Mouse (Mus musculus): Measurements from ENCODE around the gene Acsl4. TPM values are rescaled to one million over a fixed set of nuclear protein-coding genes. Genes with fewer than 3 reads are reported as not detected.
A peak's percentile ranks its signal among the peaks of the same experiment; 100 is the strongest.

The Acsl4 gene
- polyA plus RNA-seq, 1 experiment from 2014 or later = 22.4 TPM

DNA sequence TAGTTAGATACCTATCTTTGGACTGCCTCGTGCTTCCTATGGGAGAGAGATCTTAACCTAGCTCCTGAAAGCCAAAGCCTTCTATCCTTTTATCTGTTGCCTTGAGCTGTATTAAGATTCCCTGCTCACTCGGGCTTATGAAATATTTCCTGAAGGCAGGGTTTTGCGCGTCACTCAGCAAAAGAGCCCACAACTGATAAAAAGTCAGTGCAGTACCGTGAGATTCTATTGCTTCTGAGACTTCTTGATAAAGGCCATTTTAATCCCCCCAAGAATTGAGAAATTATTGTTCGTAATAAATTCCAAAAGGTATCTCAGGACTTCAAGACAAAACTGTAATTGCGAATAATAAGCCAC is 552 bp upstream of the Acsl4 start:
- H3K4me2 ChIP-seq (replicated peaks; ENCODE audit: low read depth, low read length) = peak overlapping the region; percentile 53
- ATAC-seq (ENCODE audit: low FRiP score, low TSS enrichment) = no peak
- no peaks in the 10 kb centered on the region for H3K9me3 ChIP-seq (ENCODE audit: low read length)
- H3K27ac ChIP-seq (ENCODE audit: low read length) = peak overlapping the region; percentile 76
- H3K4me1 ChIP-seq (ENCODE audit: insufficient read depth, low read length) = no peaks in the 10 kb centered on the region
- peak overlapping the region; percentile 53 for H3K4me3 ChIP-seq (ENCODE audit: low read length)
- no peaks in the 10 kb centered on the region for H3K36me3 ChIP-seq (ENCODE audit: insufficient read depth, low read length)
- H3K27me3 ChIP-seq (ENCODE audit: insufficient read depth, low read length) = no peaks in the 10 kb centered on the region; the same call in 1 of the 2 replicates
- H3K9ac ChIP-seq (replicated peaks; ENCODE audit: low read length) = peak overlapping the region; percentile 71
- 43% methylated on average over 7 of the region's 7 CpGs for WGBS

DNA sequence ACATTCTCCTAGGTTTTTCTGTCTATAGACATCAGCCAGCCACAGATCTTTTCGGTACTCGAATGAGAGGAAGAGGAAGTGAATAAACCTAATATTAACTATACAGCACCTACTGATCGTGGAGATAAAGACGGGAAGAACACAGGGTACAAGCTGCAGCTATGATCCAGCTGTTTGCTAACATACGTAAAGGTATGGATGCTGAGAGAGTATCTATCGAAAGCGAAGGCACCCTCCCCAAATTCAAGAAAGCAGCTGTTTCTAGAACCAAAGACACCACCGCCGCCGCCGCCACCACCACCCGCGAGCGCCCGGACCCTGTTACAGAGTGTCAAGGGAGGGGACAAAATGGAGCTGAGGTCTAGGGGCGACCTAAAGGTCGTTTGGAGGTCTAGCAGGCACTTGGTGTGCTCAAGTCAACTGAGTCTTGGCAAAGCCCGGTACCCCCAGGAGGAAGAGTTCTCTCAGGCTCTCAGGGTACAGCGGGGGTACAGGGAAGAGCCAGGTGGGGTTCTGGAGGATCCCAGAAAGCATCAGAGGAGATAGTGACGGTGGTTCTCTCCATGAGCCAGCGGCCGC is 665 bp downstream of the Acsl4 start:
- Histone ChIP-seq H3K27ac (ENCODE audit: low read length) (peak overlapping the region; percentile 51), H3K4me2 (replicated peaks; ENCODE audit: low read depth, low read length) (peak overlapping the region; percentile 47), H3K36me3 (ENCODE audit: insufficient read depth, low read length) (no peaks in the 10 kb centered on the region), H3K27me3 (ENCODE audit: insufficient read depth, low read length) (no peaks in the 10 kb centered on the region; the same call in 1 of the 2 replicates), H3K9ac (replicated peaks; ENCODE audit: low read length) (peak overlapping the region; percentile 69), H3K4me1 (ENCODE audit: insufficient read depth, low read length) (no peaks in the 10 kb centered on the region), H3K9me3 (ENCODE audit: low read length) (no peaks in the 10 kb centered on the region), H3K4me3 (ENCODE audit: low read length) (peak overlapping the region; percentile 53)
- peak; percentile 29 for ATAC-seq (ENCODE audit: low FRiP score, low TSS enrichment)
- 25% methylated on average over 22 of the region's 22 CpGs for WGBS

DNA sequence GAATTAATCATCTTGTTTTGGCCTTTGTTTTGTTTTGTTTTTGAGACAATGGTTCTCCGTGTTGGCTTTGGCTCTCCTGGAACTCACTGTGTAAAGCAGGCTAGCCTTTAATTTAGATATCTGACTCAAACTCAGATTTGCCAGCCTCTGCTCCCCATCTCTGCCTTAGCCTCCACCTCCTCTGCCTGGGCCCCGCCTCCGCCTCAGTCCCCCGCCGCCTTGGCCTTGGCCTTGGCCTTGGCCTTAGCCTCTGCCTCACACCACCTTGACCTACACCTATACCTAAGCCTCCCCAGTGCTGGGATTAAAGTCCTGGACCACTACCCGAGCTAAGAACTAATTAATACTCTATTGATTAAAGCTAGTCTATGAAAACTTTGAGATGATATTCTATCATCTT is 2.2 kb downstream of the Acsl4 start:
- H3K9ac ChIP-seq (replicated peaks; ENCODE audit: low read length) = no peak overlapping the region
- H3K27me3 ChIP-seq (ENCODE audit: insufficient read depth, low read length) = no peaks in the 10 kb centered on the region; the same call in 1 of the 2 replicates
- WGBS = 80% methylated on average over 6 of the region's 6 CpGs
- no peak overlapping the region for H3K4me3 ChIP-seq (ENCODE audit: low read length)
- H3K27ac ChIP-seq (ENCODE audit: low read length) = no peak overlapping the region
- H3K4me2 ChIP-seq (replicated peaks; ENCODE audit: low read depth, low read length) = no peak overlapping the region
- ATAC-seq (ENCODE audit: low FRiP score, low TSS enrichment) = no peak
- no peaks in the 10 kb centered on the region for H3K9me3 ChIP-seq (ENCODE audit: low read length)
- no peaks in the 10 kb centered on the region for H3K36me3 ChIP-seq (ENCODE audit: insufficient read depth, low read length)
- H3K4me1 ChIP-seq (ENCODE audit: insufficient read depth, low read length) = no peaks in the 10 kb centered on the region

DNA sequence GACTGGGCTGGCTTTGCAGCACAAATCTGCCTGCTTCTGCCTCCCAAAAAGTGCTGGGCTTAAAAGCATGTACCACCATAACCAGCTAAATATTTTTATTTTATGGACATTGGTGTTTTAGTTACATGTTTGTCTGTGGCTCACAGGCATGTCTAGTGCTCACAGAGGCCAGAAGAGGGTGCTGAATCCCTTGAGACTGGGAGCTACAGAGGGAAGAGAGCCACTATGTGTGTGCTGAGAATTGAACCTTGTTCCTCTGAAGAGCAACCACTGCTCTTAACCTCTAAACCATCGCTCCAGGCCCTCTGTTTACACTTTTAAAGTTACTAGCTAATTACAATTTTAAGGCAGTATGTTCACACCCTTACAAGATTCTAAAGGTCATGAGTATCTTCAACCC is 2.7 kb downstream of the Acsl4 start:
- H3K27ac ChIP-seq (ENCODE audit: low read length) = no peak overlapping the region
- H3K27me3 ChIP-seq (ENCODE audit: insufficient read depth, low read length) = no peaks in the 10 kb centered on the region; the same call in 1 of the 2 replicates
- WGBS = 78% methylated on average over 1 of the region's 1 CpGs
- H3K4me1 ChIP-seq (ENCODE audit: insufficient read depth, low read length) = no peaks in the 10 kb centered on the region
- H3K4me3 ChIP-seq (ENCODE audit: low read length) = no peak overlapping the region
- ATAC-seq (ENCODE audit: low FRiP score, low TSS enrichment) = no peak
- H3K4me2 ChIP-seq (replicated peaks; ENCODE audit: low read depth, low read length) = no peak overlapping the region
- no peaks in the 10 kb centered on the region for H3K36me3 ChIP-seq (ENCODE audit: insufficient read depth, low read length)
- H3K9ac ChIP-seq (replicated peaks; ENCODE audit: low read length) = no peak overlapping the region
- H3K9me3 ChIP-seq (ENCODE audit: low read length) = no peaks in the 10 kb centered on the region

DNA sequence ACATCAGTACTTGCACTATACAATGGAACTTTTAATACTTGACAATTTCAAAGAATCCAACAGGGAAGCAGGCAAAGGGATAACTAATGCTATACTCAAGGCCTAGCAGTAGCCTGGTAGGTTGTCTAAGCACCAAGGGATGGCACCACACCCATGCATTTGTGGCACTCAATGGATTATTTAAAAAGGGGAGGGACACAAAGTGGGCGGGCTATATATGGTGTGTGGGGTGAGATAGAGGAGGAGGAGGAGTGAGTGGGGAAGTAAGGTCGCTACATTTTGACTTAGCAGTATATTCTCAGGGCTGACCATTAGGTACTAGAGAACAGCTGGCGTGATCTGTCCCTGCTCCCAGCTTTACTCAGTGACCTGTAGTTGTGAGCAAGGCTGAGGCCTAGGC is 5.4 kb downstream of the Acsl4 start:
- WGBS = 80% methylated on average over 3 of the region's 3 CpGs
- Histone ChIP-seq H3K9ac (replicated peaks; ENCODE audit: low read length) (no peak overlapping the region), H3K27ac (ENCODE audit: low read length) (no peak overlapping the region), H3K36me3 (ENCODE audit: insufficient read depth, low read length) (no peaks in the 10 kb centered on the region), H3K27me3 (ENCODE audit: insufficient read depth, low read length) (no peaks in the 10 kb centered on the region; the same call in 1 of the 2 replicates), H3K9me3 (ENCODE audit: low read length) (no peaks in the 10 kb centered on the region), H3K4me2 (replicated peaks; ENCODE audit: low read depth, low read length) (no peak overlapping the region), H3K4me3 (ENCODE audit: low read length) (no peak overlapping the region), H3K4me1 (ENCODE audit: insufficient read depth, low read length) (no peaks in the 10 kb centered on the region)
- ATAC-seq (ENCODE audit: low FRiP score, low TSS enrichment) = no peak

DNA sequence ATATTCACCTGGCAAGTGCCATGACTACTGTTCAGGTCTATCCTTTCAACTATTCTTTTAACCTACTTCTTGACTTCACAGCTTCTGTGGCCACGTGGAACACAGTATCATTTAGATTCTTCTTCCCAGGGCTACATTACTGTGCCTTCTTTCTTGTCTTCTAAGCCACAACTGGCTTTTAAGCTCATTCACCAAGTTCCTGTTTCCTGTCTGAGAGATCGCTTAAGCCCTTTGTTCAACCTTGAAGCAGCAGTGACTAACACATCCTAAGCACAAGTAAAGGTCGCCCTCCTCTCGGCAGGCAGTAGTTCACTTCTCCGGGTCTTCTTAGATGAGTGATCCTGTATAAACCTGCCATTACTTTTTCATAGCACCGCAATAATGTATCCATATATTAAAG is 10.4 kb downstream of the Acsl4 start:
- H3K36me3 ChIP-seq (ENCODE audit: insufficient read depth, low read length) = no peaks in the 10 kb centered on the region
- no peak overlapping the region for H3K4me3 ChIP-seq (ENCODE audit: low read length)
- no peaks in the 10 kb centered on the region for H3K9me3 ChIP-seq (ENCODE audit: low read length)
- ATAC-seq (ENCODE audit: low FRiP score, low TSS enrichment) = no peak
- H3K4me1 ChIP-seq (ENCODE audit: insufficient read depth, low read length) = no peaks in the 10 kb centered on the region
- H3K27me3 ChIP-seq (ENCODE audit: insufficient read depth, low read length) = peaks cover 2% of the 10 kb centered on the region; the same call in 1 of the 2 replicates
- no peak overlapping the region for H3K9ac ChIP-seq (replicated peaks; ENCODE audit: low read length)
- WGBS = 78% methylated on average over 6 of the region's 6 CpGs
- H3K4me2 ChIP-seq (replicated peaks; ENCODE audit: low read depth, low read length) = no peak overlapping the region
- no peak overlapping the region for H3K27ac ChIP-seq (ENCODE audit: low read length)

DNA sequence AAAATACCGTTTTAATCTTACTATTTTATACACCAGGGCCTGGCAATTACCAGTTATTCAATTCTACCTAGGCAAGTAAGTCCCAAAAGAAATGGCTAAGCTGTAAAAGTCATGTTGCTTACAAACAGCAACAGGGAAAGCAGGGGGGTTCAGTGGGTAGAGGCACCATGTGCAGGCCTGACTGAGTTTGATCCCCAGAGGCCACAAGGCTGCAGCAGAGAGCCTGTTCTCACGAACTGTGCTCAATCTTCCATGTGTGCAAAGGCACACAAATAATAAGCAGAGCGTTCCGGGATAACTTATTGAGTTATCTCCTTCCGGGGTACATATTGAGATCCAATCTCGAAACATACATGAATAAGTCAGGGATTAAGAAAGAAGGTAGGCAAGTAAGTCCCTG is 12.3 kb downstream of the Acsl4 start:
- Histone ChIP-seq H3K4me2 (replicated peaks; ENCODE audit: low read depth, low read length) (no peak overlapping the region), H3K27ac (ENCODE audit: low read length) (no peak overlapping the region), H3K9me3 (ENCODE audit: low read length) (no peaks in the 10 kb centered on the region), H3K9ac (replicated peaks; ENCODE audit: low read length) (no peak overlapping the region), H3K4me3 (ENCODE audit: low read length) (no peak overlapping the region), H3K4me1 (ENCODE audit: insufficient read depth, low read length) (no peaks in the 10 kb centered on the region), H3K27me3 (ENCODE audit: insufficient read depth, low read length) (peaks cover 2% of the 10 kb centered on the region; the same call in 1 of the 2 replicates), H3K36me3 (ENCODE audit: insufficient read depth, low read length) (no peaks in the 10 kb centered on the region)
- 79% methylated on average over 6 of the region's 6 CpGs for WGBS
- ATAC-seq (ENCODE audit: low FRiP score, low TSS enrichment) = no peak

DNA sequence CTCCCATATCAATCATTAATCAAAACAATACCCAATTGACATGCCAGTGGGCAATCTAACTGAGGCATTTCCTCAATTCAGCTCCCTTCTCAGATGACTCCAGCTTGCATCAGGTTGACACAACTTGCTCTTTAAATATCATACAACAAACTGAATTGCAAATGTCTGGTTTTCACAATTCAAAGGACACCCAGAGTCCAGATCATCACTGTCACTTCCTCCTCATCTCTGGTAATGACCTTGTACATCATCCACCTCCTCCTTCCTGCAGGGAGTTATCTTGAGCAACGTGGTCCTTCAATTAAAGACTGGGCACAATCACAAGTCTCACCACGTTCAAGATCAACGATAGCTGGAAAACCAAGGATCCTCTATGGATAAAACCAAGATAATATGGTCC is 13.0 kb downstream of the Acsl4 start:
- H3K27me3 ChIP-seq (ENCODE audit: insufficient read depth, low read length) = peaks cover 2% of the 10 kb centered on the region; the same call in 1 of the 2 replicates
- 77% methylated on average over 3 of the region's 3 CpGs for WGBS
- H3K27ac ChIP-seq (ENCODE audit: low read length) = no peak overlapping the region
- ATAC-seq (ENCODE audit: low FRiP score, low TSS enrichment) = no peak
- H3K9ac ChIP-seq (replicated peaks; ENCODE audit: low read length) = no peak overlapping the region
- no peaks in the 10 kb centered on the region for H3K36me3 ChIP-seq (ENCODE audit: insufficient read depth, low read length)
- H3K4me2 ChIP-seq (replicated peaks; ENCODE audit: low read depth, low read length) = no peak overlapping the region
- H3K4me1 ChIP-seq (ENCODE audit: insufficient read depth, low read length) = no peaks in the 10 kb centered on the region
- H3K9me3 ChIP-seq (ENCODE audit: low read length) = no peaks in the 10 kb centered on the region
- no peak overlapping the region for H3K4me3 ChIP-seq (ENCODE audit: low read length)

DNA sequence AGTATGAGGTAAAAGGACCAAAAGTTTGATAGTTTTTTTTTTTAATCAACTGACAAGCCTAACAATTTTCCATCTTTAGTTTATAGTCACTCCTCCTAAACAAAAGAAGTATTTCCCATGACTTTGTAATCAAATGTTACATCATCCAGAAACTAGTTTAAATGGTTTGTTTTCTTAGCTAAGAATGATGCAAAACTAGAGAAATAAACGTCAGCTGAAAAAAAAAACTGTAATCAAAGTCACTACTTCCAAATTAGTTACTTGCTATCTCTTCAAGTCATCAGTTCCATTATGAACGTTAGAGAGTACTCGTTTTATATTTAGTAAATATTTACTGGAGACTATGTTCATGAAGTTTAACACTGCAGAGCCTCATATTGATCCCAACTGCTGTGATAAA is 13.6 kb downstream of the Acsl4 start:
- 62% methylated on average over 3 of the region's 3 CpGs for WGBS
- no peak overlapping the region for H3K27ac ChIP-seq (ENCODE audit: low read length)

DNA sequence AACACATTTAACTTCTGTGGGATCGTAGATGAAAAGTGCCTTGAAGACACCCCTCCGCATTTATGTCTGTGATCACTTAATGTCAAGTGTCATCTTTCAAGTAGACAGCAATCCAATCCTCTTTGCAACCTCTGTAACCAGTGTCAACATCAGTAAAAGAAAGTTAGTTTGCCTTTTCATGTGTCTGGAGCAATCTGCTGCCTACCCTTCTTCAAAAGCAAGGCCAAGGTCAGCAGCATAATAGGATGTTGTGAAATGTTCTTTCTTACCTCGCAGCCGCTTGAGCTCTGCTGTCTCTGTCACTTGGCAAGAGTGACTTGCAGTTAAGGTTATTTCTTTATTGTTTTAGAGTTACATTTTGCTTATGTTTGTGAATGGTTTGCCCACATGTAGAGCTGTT is 14.8 kb downstream of the Acsl4 start:
- no peak for ATAC-seq (ENCODE audit: low FRiP score, low TSS enrichment)
- H3K9ac ChIP-seq (replicated peaks; ENCODE audit: low read length) = no peak overlapping the region
- peaks cover 5% of the 10 kb centered on the region; the same call in 1 of the 2 replicates for H3K27me3 ChIP-seq (ENCODE audit: insufficient read depth, low read length)
- 76% methylated on average over 4 of the region's 4 CpGs for WGBS
- no peak overlapping the region for H3K4me2 ChIP-seq (replicated peaks; ENCODE audit: low read depth, low read length)
- H3K27ac ChIP-seq (ENCODE audit: low read length) = no peak overlapping the region
- no peak overlapping the region for H3K4me3 ChIP-seq (ENCODE audit: low read length)
- H3K9me3 ChIP-seq (ENCODE audit: low read length) = no peaks in the 10 kb centered on the region
- no peaks in the 10 kb centered on the region for H3K36me3 ChIP-seq (ENCODE audit: insufficient read depth, low read length)
- no peaks in the 10 kb centered on the region for H3K4me1 ChIP-seq (ENCODE audit: insufficient read depth, low read length)

More for the DNA sequence above, 13.6 kb downstream of the Acsl4 start:
- Histone ChIP-seq H3K4me3 (ENCODE audit: low read length) (no peak overlapping the region), H3K36me3 (ENCODE audit: insufficient read depth, low read length) (no peaks in the 10 kb centered on the region), H3K27me3 (ENCODE audit: insufficient read depth, low read length) (peaks cover 2% of the 10 kb centered on the region; the same call in 1 of the 2 replicates), H3K9ac (replicated peaks; ENCODE audit: low read length) (no peak overlapping the region), H3K4me2 (replicated peaks; ENCODE audit: low read depth, low read length) (no peak overlapping the region), H3K9me3 (ENCODE audit: low read length) (no peaks in the 10 kb centered on the region), H3K4me1 (ENCODE audit: insufficient read depth, low read length) (no peaks in the 10 kb centered on the region)
- no peak for ATAC-seq (ENCODE audit: low FRiP score, low TSS enrichment)

All from kidney, embryonic 16.5 days (tissue).